Mouse (Mus musculus): Measurements from ENCODE around the gene Pomc. TPM values are rescaled to one million over a fixed set of nuclear protein-coding genes. Genes with fewer than 3 reads are reported as not detected.
A peak's percentile ranks its signal among the peaks of the same experiment; 100 is the strongest.

Pomc gene
- 4.9 and 6.0 TPM in 2 replicates for polyA plus RNA-seq (2012; rRNA removed)

DNA sequence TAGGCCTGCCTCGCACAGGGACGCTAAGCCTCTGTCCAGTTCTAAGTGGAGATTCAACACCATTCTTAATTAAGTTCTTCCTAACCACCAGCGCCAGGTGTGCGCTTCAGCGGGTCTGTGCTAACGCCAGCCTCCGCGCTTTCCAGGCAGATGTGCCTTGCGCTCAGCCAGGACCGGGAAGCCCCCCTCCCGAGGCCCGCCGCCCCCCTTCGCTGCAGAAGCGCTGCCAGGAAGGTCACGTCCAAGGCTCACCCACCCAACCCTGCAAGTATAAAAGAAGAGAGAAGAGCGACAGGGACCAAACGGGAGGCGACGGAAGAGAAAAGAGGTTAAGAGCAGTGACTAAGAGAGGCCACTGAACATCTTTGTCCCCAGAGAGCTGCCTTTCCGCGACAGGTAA is at the start of gene Pomc:
Pomc (plus strand) TSS at position 301 of the 400 bp plus-strand sequence.
- TF ChIP-seq CTCF (IDR thresholded peaks at IDR 0.05; ENCODE audit: borderline replicate concordance, extremely low read depth, insufficient read depth, insufficient read length) (no peak), POLR2A (IDR thresholded peaks at IDR 0.05; ENCODE audit: borderline replicate concordance, extremely low read depth, insufficient read depth, insufficient read length, poor library complexity, severe bottlenecking) (no peak)
- peak; percentile 6 for DNase-seq (ENCODE audit: low read depth)

DNA sequence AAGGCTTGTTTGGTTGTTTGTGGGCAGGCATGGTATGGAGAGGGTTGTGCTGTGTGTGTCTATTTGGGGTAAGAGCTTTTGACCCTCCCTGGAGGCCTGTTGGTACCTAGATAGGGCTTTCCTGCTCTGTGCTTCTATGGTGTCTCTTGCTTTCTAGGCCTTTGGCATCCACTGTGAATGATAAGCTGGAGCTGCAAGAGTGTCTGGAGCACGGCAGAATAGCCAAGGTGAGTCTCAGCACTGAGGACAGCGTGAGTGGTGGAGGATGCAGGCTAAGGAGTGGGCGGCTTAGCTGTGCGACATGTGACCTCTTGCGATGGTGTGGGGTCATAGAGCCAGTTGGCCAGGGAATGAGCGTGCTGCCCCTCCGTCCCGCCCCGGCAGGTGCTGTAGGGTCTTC is 49.3 kb upstream of the Pomc start:
- no peak for DNase-seq (ENCODE audit: low read depth)
- TF ChIP-seq POLR2A (IDR thresholded peaks at IDR 0.05; ENCODE audit: borderline replicate concordance, extremely low read depth, insufficient read depth, insufficient read length, poor library complexity, severe bottlenecking), result no peak
- TF ChIP-seq CTCF (IDR thresholded peaks at IDR 0.05; ENCODE audit: borderline replicate concordance, extremely low read depth, insufficient read depth, insufficient read length), result no peak

DNA sequence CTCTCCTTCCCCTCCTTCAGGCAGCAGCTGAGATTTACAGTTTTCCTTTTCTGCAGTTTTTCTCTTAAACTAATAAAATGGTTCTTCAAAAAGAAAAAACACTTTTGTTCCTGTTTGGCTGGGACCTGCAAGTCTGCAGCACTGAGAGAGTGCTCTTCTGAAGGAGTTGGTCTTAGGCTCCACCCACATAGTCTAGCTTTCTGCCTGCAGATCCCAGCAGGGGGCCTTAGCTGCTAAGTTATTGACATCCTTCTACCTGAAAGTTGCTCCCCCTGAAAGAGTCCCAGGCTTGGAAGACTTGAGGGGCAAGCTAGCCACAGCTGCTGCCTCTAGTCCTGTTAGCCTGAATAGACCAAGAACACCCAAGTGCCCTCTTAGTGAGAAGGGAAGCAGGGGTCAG is 48.4 kb upstream of the Pomc start:
- TF ChIP-seq CTCF (IDR thresholded peaks at IDR 0.05; ENCODE audit: borderline replicate concordance, extremely low read depth, insufficient read depth, insufficient read length), result no peak
- TF ChIP-seq POLR2A (IDR thresholded peaks at IDR 0.05; ENCODE audit: borderline replicate concordance, extremely low read depth, insufficient read depth, insufficient read length, poor library complexity, severe bottlenecking), result no peak

DNA sequence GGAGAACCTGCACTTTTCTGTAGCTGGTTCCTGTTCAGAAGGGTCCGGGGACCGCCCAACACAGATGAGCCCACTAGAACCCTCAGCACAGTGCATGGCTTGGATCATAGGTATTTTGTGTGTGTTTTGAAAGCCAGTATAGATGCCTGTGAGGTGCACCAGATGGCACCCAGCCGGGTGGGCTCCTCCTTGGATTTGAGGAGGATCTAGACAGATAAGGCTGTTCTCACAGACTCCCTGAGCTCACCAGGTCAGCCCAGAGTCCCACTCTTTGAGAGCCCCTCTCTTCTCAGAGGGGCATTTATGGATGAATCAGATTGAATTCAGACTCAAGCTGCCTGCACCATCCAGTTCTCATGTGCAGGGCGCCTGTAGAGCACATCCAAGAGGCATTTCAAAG is 47.7 kb upstream of the Pomc start:
- no peak for TF ChIP-seq POLR2A (IDR thresholded peaks at IDR 0.05; ENCODE audit: borderline replicate concordance, extremely low read depth, insufficient read depth, insufficient read length, poor library complexity, severe bottlenecking)
- no peak for TF ChIP-seq CTCF (IDR thresholded peaks at IDR 0.05; ENCODE audit: borderline replicate concordance, extremely low read depth, insufficient read depth, insufficient read length)
- DNase-seq (ENCODE audit: low read depth), result no peak

More for the DNA sequence above, 48.4 kb upstream of the Pomc start:
- no peak for DNase-seq (ENCODE audit: low read depth)

DNA sequence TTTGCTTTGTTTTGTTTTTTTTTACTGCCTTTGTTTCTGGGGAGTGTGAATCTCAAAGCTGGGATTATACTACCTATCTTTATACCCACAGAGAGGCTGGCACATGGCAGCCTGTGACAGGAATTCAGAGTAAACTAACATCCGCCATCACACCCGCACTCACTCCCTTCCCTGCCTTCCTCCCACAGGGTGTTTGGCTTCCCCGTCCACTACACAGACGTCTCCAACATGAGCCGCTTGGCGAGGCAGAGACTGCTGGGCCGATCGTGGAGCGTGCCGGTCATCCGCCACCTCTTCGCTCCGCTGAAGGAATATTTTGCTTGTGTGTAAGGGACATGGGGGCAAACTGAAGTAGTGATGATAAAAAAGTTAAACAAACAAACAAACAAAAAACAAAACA is 47.3 kb upstream of the Pomc start:
- TF ChIP-seq CTCF (IDR thresholded peaks at IDR 0.05; ENCODE audit: borderline replicate concordance, extremely low read depth, insufficient read depth, insufficient read length), result no peak
- no peak for TF ChIP-seq POLR2A (IDR thresholded peaks at IDR 0.05; ENCODE audit: borderline replicate concordance, extremely low read depth, insufficient read depth, insufficient read length, poor library complexity, severe bottlenecking)

DNA sequence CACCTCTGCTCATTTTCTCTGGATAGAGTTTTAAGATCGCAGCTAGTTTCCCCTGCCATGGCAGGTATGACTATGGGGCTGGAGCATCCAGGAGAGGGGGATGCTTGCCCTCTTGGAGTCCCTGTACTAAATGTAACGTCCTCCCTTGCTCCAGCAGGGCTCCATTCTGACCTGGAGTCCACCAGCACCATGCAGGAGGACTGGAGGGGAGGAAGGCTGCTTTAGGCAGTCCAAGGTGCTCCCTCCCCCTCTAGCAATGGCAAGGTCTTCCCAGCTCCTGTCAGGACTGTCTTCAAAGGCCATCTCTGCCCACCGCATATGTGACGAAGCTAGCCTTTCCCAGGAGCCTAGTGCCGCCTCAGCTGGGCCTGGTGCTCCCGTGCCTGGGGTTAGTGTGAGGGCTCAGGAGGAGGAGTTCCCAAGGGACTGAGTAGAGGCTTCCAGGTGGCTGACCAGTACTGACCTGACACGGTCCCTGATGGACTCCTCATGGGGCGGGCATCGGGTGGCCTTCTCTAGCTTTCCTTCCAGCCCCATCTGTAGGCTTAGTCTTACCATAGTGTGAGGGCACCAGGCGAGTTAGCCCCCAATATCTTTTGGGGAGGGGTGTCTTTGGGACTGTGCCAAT is 44.2 kb upstream of the Pomc start:
- no peak for DNase-seq (ENCODE audit: low read depth)
- TF ChIP-seq POLR2A (IDR thresholded peaks at IDR 0.05; ENCODE audit: borderline replicate concordance, extremely low read depth, insufficient read depth, insufficient read length, poor library complexity, severe bottlenecking), result no peak
- TF ChIP-seq CTCF (IDR thresholded peaks at IDR 0.05; ENCODE audit: borderline replicate concordance, extremely low read depth, insufficient read depth, insufficient read length), result no peak

More for the DNA sequence above, 47.3 kb upstream of the Pomc start:
- no peak for DNase-seq (ENCODE audit: low read depth)

DNA sequence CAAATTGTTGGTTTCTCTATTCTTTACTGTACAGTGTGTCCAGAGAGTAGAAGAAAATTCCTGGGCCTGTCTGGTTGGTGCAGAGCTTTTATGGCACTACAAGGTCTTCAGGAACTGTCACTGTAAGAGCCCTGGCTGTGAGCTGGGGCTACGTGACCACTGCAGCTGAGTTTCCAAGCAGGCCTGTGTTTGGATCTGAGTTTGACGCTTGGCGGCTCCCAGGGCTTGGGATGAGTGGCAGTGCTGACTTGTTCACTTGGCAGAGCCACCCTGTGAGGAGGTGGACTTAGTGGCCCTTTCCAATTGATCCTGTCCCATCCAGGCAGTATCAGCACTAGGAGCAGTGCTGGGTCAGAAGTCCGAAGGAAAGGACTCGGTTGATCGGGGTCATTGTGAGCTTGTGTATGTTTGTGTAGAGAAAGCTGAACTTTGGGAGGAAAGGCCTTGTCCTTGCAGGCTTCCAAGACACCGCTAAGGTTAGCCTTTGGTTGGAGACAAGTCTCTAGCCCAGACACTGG is 42.9 kb upstream of the Pomc start:
- TF ChIP-seq CTCF (IDR thresholded peaks at IDR 0.05; ENCODE audit: borderline replicate concordance, extremely low read depth, insufficient read depth, insufficient read length) (no peak), POLR2A (IDR thresholded peaks at IDR 0.05; ENCODE audit: borderline replicate concordance, extremely low read depth, insufficient read depth, insufficient read length, poor library complexity, severe bottlenecking) (no peak)
- no peak for DNase-seq (ENCODE audit: low read depth)

DNA sequence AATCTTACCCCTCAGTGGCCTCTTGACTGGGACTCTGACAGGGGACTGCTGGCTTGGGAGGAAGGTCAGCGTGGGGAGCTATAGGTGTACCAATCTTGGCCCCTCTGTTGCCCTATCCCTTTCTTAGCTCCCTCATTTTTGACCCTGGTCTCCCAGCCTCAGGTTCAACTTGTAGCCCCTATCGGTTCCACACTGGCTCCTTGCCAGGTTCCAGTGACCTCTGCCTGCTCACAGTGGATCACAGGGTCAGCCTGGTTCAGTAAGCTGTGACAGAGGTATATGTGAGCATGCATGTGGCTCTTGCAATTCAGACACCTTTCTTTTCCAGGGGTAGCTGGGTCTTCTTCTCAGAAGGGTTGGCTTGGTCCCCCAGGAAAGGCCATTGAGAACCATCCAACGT is 38.9 kb upstream of the Pomc start:
- TF ChIP-seq POLR2A (IDR thresholded peaks at IDR 0.05; ENCODE audit: borderline replicate concordance, extremely low read depth, insufficient read depth, insufficient read length, poor library complexity, severe bottlenecking) (no peak), CTCF (IDR thresholded peaks at IDR 0.05; ENCODE audit: borderline replicate concordance, extremely low read depth, insufficient read depth, insufficient read length) (no peak)
- no peak for DNase-seq (ENCODE audit: low read depth)

DNA sequence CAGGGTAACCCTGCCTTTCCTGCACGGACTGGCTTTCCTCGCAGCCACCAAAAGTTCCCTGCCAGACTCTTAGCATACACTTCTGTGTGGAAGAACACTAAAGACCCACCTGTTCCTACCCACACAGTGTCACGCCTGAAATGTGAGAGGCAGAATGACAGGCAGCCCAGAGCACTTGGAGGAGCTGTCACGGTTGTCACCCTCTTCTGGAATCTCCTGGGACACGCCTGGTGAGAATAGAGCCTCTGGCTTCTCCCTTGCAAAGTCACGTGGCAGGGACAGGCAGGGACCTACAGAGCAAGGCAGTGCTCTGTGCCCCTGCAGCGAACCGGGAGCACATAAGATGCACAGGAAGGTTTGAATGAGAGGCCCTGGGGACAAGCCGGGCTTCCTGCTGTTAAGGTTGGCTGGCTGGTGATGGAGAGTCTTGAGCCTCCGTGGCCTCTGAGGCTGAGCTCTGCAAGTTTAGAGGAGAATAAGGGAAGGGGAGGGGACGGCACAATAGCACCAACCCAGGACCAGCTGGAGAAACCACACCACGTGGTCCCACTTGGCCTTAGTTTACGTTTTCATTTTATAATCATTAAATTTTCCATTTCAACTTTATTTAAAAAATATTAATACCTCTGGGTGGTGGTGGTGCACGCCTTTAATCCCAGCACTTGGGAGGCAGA is 36.9 kb upstream of the Pomc start:
- peak; percentile 55 for DNase-seq (ENCODE audit: low read depth)
- no peak for TF ChIP-seq CTCF (IDR thresholded peaks at IDR 0.05; ENCODE audit: borderline replicate concordance, extremely low read depth, insufficient read depth, insufficient read length)
- TF ChIP-seq POLR2A (IDR thresholded peaks at IDR 0.05; ENCODE audit: borderline replicate concordance, extremely low read depth, insufficient read depth, insufficient read length, poor library complexity, severe bottlenecking), result no peak

DNA sequence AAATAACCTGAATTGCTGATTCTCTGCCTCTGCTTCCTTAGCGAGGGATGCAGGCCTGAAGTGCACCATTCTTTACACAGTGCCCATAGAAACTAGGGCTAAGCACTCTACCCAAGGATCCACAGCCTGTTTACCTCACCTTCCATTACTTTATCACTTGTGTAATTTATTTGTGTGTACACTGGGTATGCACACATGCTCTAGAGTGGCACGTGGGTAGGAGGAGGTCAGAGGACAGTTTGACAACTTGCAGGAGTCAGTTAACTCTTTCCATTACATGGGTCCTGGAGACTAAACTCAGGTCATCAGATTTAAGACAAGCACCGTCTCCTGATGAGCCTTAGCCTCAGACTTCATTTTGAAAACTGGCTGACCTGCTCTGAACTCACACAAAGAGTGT is 36.2 kb upstream of the Pomc start:
- no peak for TF ChIP-seq CTCF (IDR thresholded peaks at IDR 0.05; ENCODE audit: borderline replicate concordance, extremely low read depth, insufficient read depth, insufficient read length)
- DNase-seq (ENCODE audit: low read depth), result no peak

DNA sequence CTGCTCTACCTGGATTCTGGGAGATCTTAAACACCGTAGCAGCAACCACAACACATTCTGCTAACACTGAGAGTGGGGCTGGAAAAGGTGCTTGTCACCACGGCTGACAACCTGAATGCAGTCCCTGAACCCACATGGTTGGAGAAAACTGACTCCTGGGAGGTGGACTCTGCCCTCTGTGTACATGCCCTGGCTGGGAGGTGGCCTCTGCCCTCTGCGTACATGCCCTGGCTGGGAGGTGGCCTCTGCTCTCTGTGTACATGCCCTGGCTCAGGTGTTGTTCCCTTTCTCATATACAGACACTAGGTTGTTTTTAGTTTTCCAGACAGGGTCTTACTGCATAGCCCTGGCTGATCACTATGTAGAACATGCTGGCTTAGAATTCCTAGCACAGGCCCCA is 35.3 kb upstream of the Pomc start:
- TF ChIP-seq POLR2A (IDR thresholded peaks at IDR 0.05; ENCODE audit: borderline replicate concordance, extremely low read depth, insufficient read depth, insufficient read length, poor library complexity, severe bottlenecking), result no peak
- TF ChIP-seq CTCF (IDR thresholded peaks at IDR 0.05; ENCODE audit: borderline replicate concordance, extremely low read depth, insufficient read depth, insufficient read length), result no peak
- DNase-seq (ENCODE audit: low read depth), result no peak

DNA sequence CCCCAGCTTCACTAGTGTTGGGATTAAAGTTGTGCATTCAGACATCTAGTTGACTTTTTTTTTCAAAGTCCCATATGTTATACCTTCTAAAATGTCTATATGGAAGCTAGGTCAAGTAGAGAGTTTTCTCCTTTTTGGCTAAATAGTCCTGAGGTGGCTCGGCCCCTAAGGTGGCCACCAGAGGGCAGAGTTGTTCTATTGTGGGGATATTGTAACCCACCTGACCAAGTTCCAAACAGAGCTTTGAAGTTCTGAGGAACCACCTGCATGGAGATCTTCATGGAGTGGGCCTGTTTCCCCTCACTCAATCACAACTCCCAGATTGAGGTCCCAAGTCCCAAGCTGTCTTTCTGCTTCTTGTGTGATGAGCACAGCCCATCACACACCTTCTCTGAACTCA is 28.6 kb upstream of the Pomc start:
- DNase-seq (ENCODE audit: low read depth), result peak; percentile 67

More for the DNA sequence above, 28.6 kb upstream of the Pomc start:
- no peak for TF ChIP-seq POLR2A (IDR thresholded peaks at IDR 0.05; ENCODE audit: borderline replicate concordance, extremely low read depth, insufficient read depth, insufficient read length, poor library complexity, severe bottlenecking)
- peak; percentile 76; the same call in 1 of the 2 replicates for TF ChIP-seq CTCF (IDR thresholded peaks at IDR 0.05; ENCODE audit: borderline replicate concordance, extremely low read depth, insufficient read depth, insufficient read length)
